Mouse (Mus musculus) hindlimb bud, embryonic 11.5 days (tissue): ENCODE measurements around the gene Mettl13.
A peak's percentile ranks its signal among the peaks of the same experiment; 100 is the strongest.

Experiments used
- DNase-seq: peaks from one replicate; pipeline ENCODE4 v3.0.0-alpha.2; 2012; ENCODE audit warnings: low read depth, low spot score; ENCODE audit errors: extremely low spot score

Mettl13 gene

GRCm38 (mm10) chr1:162548016-162548916, at the start of gene Mettl13:
Gene Mettl13 (minus strand): TSS chr1:162548551.
- peak; percentile 82 for DNase-seq

- no peak for DNase-seq
Measured at GRCm38 (mm10) chr1:162597379-162598102, 49.2 kb upstream of the Mettl13 start.

GRCm38 (mm10) chr1:162590415-162590997, 42.2 kb upstream of the Mettl13 start:
- DNase-seq, result no peak

GRCm38 (mm10) chr1:162589443-162589842, 41.1 kb upstream of the Mettl13 start:
- no peak for DNase-seq

GRCm38 (mm10) chr1:162588606-162589005, 40.3 kb upstream of the Mettl13 start:
- DNase-seq, result no peak

- no peak for DNase-seq
Measured at GRCm38 (mm10) chr1:162586282-162586681, 37.9 kb upstream of the Mettl13 start.

- DNase-seq, result no peak
Measured at GRCm38 (mm10) chr1:162582884-162583283, 34.5 kb upstream of the Mettl13 start.

GRCm38 (mm10) chr1:162575098-162575497, 26.7 kb upstream of the Mettl13 start:
- DNase-seq, result no peak

- no peak for DNase-seq
Measured at GRCm38 (mm10) chr1:162570931-162571601, 22.7 kb upstream of the Mettl13 start.

GRCm38 (mm10) chr1:162570260-162570748, 22.0 kb upstream of the Mettl13 start, which contains the start of gene Vamp4:
Gene Vamp4 (plus strand): TSS chr1:162570515.
- peak; percentile 73 for DNase-seq

GRCm38 (mm10) chr1:162567351-162567750, 19.0 kb upstream of the Mettl13 start:
- DNase-seq, result no peak

GRCm38 (mm10) chr1:162564992-162565391, 16.6 kb upstream of the Mettl13 start:
- DNase-seq, result no peak

- DNase-seq, result no peak
Measured at GRCm38 (mm10) chr1:162563236-162563635, 14.9 kb upstream of the Mettl13 start.

- DNase-seq, result no peak
Measured at GRCm38 (mm10) chr1:162554193-162554592, 5.8 kb upstream of the Mettl13 start.

- DNase-seq, result no peak
Measured at GRCm38 (mm10) chr1:162552956-162553355, 4.6 kb upstream of the Mettl13 start.

GRCm38 (mm10) chr1:162549615-162550283, 1.4 kb upstream of the Mettl13 start:
- no peak for DNase-seq

GRCm38 (mm10) chr1:162548917-162549613, 714 bp upstream of the Mettl13 start:
- DNase-seq, result no peak

GRCm38 (mm10) chr1:162547607-162548006, 744 bp downstream of the Mettl13 start:
- no peak for DNase-seq

GRCm38 (mm10) chr1:162543231-162543630, 5.1 kb downstream of the Mettl13 start:
- DNase-seq, result no peak
